Mouse (Mus musculus): ENCODE measurements around the gene Rad54l.

DNA sequence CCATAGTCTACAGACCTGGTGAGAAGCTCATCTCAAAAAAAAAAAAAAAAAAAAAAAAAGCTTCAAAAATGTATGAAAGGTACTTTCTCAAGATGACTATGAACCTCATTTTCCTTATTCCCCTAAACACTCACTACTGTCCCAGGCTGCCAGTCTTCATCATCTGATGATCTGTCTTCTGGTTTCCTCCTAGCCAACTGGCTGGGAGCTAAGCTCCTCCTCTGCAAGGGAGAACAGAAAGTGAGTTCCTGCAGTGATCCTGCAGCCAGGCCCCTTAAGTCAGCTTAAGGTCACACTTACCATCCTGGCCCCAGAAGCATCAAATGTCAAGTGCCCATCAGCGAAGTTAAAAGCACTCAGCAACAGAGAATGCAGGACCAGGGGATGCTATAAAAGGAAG is 728 bp downstream of the Rad54l start:
- TF ChIP-seq MAX (IDR thresholded peaks at IDR 0.05) (no peak), MYOG (IDR thresholded peaks at IDR 0.05; ENCODE audit: control insufficient read depth, extremely low read depth, insufficient read length) (no peak), CTCF (IDR thresholded peaks at IDR 0.05; ENCODE audit: control insufficient read depth, insufficient read depth, insufficient read length) (no peak), USF1 (IDR thresholded peaks at IDR 0.05; ENCODE audit: low read depth) (no peak), CEBPB (IDR thresholded peaks at IDR 0.05; ENCODE audit: low read depth) (no peak)
